Mouse (Mus musculus) heart, embryonic 15.5 days (tissue): ENCODE results near the gene Myo15b. TPM values are rescaled to one million over a fixed set of nuclear protein-coding genes. Genes with fewer than 3 reads are reported as not detected.

Source experiments
- ATAC-seq: fragments of 200-750 bp; cut with Nextera tagmentation; replicated peaks from 2 replicates; pipeline ENCODE4 v1.8.0; 2017; ENCODE audit warnings: low read depth, moderate TSS enrichment; ENCODE audit not compliant: insufficient number of reproducible peaks, insufficient read depth, low FRiP score
- H3K27ac ChIP-seq: fragments of 300-500 bp; sonication (generic); 2 replicates; pipeline ENCODE4 v1.5.1; 2015; ENCODE audit warnings: mild to moderate bottlenecking, inconsistent platforms
- H3K27me3 ChIP-seq: fragments of 300-500 bp; sonication (generic); 2 replicates; pipeline ENCODE4 v1.6.1; 2015; ENCODE audit warnings: inconsistent platforms
- H3K36me3 ChIP-seq: fragments of 300-500 bp; sonication (generic); 2 replicates; pipeline ENCODE4 v1.6.1; 2015; ENCODE audit warnings: mild to moderate bottlenecking, inconsistent platforms
- H3K4me1 ChIP-seq: fragments of 300-500 bp; sonication (generic); replicated peaks from 2 replicates; pipeline ENCODE4 v1.6.1; 2015; ENCODE audit warnings: inconsistent platforms
- H3K4me2 ChIP-seq: fragments of 300-500 bp; sonication (generic); 2 replicates; pipeline ENCODE4 v1.6.1; 2015; ENCODE audit warnings: inconsistent platforms, mild to moderate bottlenecking, moderate library complexity
- H3K4me3 ChIP-seq: fragments of 300-500 bp; sonication (generic); 2 replicates; pipeline ENCODE4 v1.5.1; 2015; ENCODE audit warnings: mild to moderate bottlenecking, inconsistent platforms
- H3K9ac ChIP-seq: fragments of 300-500 bp; sonication (generic); 2 replicates; pipeline ENCODE4 v1.6.1; 2015; ENCODE audit warnings: mild to moderate bottlenecking, inconsistent platforms
- H3K9me3 ChIP-seq: fragments of 300-500 bp; sonication (generic); replicated peaks from 2 replicates; pipeline ENCODE4 v1.6.1; 2016; ENCODE audit warnings: inconsistent platforms
- WGBS: fragments of 180-500 bp; shearing (Covaris S2); methylation state at CpG from one replicate; pipeline ENCODE4 v1.1.7; 2015; ENCODE audit warnings: mixed read lengths; 5-methylcytosine and 5-hydroxymethylcytosine counted together
- polyA plus RNA-seq: library from polyadenylated mRNA; unstranded; fragments of >200 nt; fragmentation: Nextera tagmentation; extraction: Ambion mirVana; gene quantifications from 2 replicates; pipeline ENCODE4 v1.2.1, GENCODE M21; 2015

The Myo15b gene
- polyA plus RNA-seq, 1 experiment from 2014 or later, result 0.16 TPM

DNA sequence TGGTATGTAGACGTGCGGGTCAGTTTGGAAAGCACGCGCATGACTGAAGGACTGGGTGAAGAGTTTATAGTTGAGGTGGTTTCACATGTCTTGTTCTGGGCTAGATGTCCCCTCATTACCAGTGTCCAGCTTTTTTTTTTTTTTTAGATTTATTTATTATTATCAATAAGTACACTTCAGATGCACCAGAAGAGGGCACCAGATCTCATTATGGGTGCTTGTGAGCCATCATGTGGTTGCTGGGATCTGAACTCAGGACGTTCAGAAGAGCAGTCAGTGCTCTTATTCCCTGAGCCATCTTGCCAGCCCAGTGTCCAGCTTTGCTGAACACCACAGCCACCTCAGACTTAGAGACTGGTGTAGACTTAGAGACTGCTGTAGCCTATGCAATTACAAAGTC is 40.9 kb upstream of the Myo15b start:
- no peak overlapping the region for H3K4me2 ChIP-seq
- H3K27me3 ChIP-seq, result no peaks in the 10 kb centered on the region
- H3K36me3 ChIP-seq, result peaks cover 43% of the 10 kb centered on the region
- no peak overlapping the region for H3K9ac ChIP-seq
- no peak overlapping the region for H3K27ac ChIP-seq
- H3K9me3 ChIP-seq, result no peaks in the 10 kb centered on the region
- WGBS, result 89% methylated on average over 5 of the region's 5 CpGs
- H3K4me3 ChIP-seq, result no peak overlapping the region
- H3K4me1 ChIP-seq, result peaks cover 23% of the 10 kb centered on the region
- ATAC-seq, result no peak

- H3K36me3 ChIP-seq, result peaks cover 47% of the 10 kb centered on the region
- WGBS, result 84% methylated on average over 16 of the region's 16 CpGs
These were observed 38.1 kb upstream of the Myo15b start for GRCm38 (mm10) chr11:115819915-115820623.

DNA sequence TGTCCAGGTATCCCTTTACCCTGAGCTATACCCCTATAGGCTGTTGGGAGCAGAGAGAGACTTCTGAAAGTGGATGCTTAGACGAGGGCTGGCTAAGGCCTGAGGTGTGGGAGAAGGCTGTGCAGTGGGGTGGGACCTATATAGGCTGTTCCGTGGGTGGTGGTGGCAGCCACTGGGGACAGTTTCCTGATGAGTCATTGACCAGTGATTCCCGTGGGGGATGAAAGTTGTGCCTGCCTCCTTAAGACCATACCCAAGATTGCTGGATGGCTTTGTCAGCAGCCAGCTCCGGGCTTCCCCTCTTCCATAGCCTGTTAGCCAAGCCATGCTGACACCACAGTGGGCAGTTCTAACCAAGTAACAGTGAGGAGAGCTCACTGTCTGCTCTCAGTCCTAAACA is 37.2 kb upstream of the Myo15b start:
- peaks cover 47% of the 10 kb centered on the region for H3K36me3 ChIP-seq
- WGBS, result 66% methylated on average over 4 of the region's 4 CpGs

More at GRCm38 (mm10) chr11:115819915-115820623, 38.1 kb upstream of the Myo15b start:
- Histone ChIP-seq H3K27me3 (no peaks in the 10 kb centered on the region), H3K27ac (no peak overlapping the region), H3K9me3 (no peaks in the 10 kb centered on the region), H3K9ac (no peak overlapping the region), H3K4me3 (no peak overlapping the region), H3K4me2 (no peak overlapping the region), H3K4me1 (peaks cover 23% of the 10 kb centered on the region)
- ATAC-seq, result no peak

GRCm38 (mm10) chr11:115823774-115824740 is 34.1 kb upstream of the Myo15b start, which contains the start of gene Llgl2:
Llgl2 (plus strand) TSS chr11:115824049.
- peak within 1 kb of the TSS; percentile 79 for H3K9ac ChIP-seq
- no peaks in the 10 kb centered on the region for H3K9me3 ChIP-seq
- WGBS, result under 1% methylated on average over 87 of the region's 87 CpGs
- peak within 1 kb of the TSS; percentile 96 for H3K4me2 ChIP-seq
- H3K36me3 ChIP-seq, result peaks cover 31% of the 10 kb centered on the region
- H3K27ac ChIP-seq, result peak within 1 kb of the TSS; percentile 58; the same call in 1 of the 2 replicates
- peak; percentile 93 for ATAC-seq
- no peaks in the 10 kb centered on the region for H3K27me3 ChIP-seq
- peak within 1 kb of the TSS; percentile 94 for H3K4me3 ChIP-seq
- peaks cover 29% of the 10 kb centered on the region for H3K4me1 ChIP-seq

More for the DNA sequence above, 37.2 kb upstream of the Myo15b start:
- Histone ChIP-seq H3K9ac (no peak overlapping the region), H3K27me3 (no peaks in the 10 kb centered on the region), H3K4me3 (no peak overlapping the region), H3K27ac (no peak overlapping the region), H3K4me1 (peaks cover 18% of the 10 kb centered on the region), H3K9me3 (no peaks in the 10 kb centered on the region), H3K4me2 (no peak overlapping the region)
- no peak for ATAC-seq

GRCm38 (mm10) chr11:115824813-115825212 is 33.4 kb upstream of the Myo15b start:
- Histone ChIP-seq H3K27ac (no peak overlapping the region; the same call in 1 of the 2 replicates), H3K9me3 (no peaks in the 10 kb centered on the region), H3K4me2 (peak overlapping the region; percentile 96), H3K9ac (peak overlapping the region; percentile 79; the same call in 1 of the 2 replicates), H3K27me3 (no peaks in the 10 kb centered on the region), H3K36me3 (peaks cover 28% of the 10 kb centered on the region), H3K4me3 (peak overlapping the region; percentile 94), H3K4me1 (peaks cover 37% of the 10 kb centered on the region)
- no peak for ATAC-seq
- 20% methylated on average over 11 of the region's 11 CpGs for WGBS

DNA sequence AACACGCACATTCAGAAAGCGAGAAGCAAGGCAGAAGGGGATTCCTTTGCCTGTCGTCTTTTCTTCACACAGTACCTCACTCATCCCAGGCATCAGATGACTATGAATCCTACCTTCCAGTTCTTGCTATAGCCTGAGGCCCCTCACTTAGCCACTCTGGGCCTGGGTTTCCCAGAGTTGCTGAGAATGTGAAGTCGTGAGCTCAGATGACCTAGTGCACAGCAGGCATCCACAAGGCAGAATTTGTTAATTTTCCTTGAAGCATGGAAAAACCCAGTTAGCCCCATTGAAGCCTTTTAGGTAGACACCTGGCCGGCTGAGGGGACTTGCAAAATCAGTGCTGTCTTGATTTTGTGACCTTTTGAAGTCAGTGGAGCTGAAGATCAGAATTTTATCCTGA is 31.7 kb upstream of the Myo15b start:
- no peak overlapping the region for H3K4me3 ChIP-seq
- ATAC-seq, result no peak
- no peaks in the 10 kb centered on the region for H3K9me3 ChIP-seq
- H3K4me1 ChIP-seq, result peaks cover 51% of the 10 kb centered on the region
- no peak overlapping the region for H3K9ac ChIP-seq
- H3K27ac ChIP-seq, result no peak overlapping the region
- peaks cover 12% of the 10 kb centered on the region; the same call in 1 of the 2 replicates for H3K36me3 ChIP-seq
- H3K4me2 ChIP-seq, result no peak overlapping the region
- H3K27me3 ChIP-seq, result no peaks in the 10 kb centered on the region
- 67% methylated on average over 5 of the region's 5 CpGs for WGBS

DNA sequence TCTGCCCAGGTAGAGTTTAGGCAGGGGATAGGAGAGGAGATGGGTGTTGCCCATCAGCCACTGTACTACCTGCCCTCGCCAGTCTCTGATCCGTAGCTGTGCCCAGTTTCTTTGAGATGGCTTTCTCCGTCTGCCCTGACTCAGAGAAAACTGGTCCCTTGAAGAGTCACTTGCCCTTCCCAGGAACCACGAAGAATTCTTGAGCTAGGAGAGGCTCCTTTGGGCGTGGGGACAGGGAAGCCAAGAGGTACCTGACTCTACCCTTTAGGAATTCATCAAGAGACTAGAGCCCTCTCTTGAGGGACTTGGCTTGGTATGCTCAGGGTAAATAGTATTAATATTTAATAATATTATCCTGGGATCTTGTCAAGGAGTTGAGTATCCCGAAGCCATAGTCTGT is 30.6 kb upstream of the Myo15b start:
- H3K27ac ChIP-seq, result no peak overlapping the region
- no peak overlapping the region for H3K4me2 ChIP-seq
- H3K9ac ChIP-seq, result no peak overlapping the region
- peaks cover under 1% of the 10 kb centered on the region; the same call in 1 of the 2 replicates for H3K36me3 ChIP-seq
- no peaks in the 10 kb centered on the region for H3K9me3 ChIP-seq
- no peak overlapping the region for H3K4me3 ChIP-seq
- ATAC-seq, result no peak
- no peaks in the 10 kb centered on the region for H3K27me3 ChIP-seq
- WGBS, result 79% methylated on average over 6 of the region's 6 CpGs
- H3K4me1 ChIP-seq, result peaks cover 62% of the 10 kb centered on the region

GRCm38 (mm10) chr11:115829036-115829435 is 29.2 kb upstream of the Myo15b start:
- no peak overlapping the region for H3K4me3 ChIP-seq
- no peaks in the 10 kb centered on the region for H3K27me3 ChIP-seq
- no peak overlapping the region for H3K9ac ChIP-seq

DNA sequence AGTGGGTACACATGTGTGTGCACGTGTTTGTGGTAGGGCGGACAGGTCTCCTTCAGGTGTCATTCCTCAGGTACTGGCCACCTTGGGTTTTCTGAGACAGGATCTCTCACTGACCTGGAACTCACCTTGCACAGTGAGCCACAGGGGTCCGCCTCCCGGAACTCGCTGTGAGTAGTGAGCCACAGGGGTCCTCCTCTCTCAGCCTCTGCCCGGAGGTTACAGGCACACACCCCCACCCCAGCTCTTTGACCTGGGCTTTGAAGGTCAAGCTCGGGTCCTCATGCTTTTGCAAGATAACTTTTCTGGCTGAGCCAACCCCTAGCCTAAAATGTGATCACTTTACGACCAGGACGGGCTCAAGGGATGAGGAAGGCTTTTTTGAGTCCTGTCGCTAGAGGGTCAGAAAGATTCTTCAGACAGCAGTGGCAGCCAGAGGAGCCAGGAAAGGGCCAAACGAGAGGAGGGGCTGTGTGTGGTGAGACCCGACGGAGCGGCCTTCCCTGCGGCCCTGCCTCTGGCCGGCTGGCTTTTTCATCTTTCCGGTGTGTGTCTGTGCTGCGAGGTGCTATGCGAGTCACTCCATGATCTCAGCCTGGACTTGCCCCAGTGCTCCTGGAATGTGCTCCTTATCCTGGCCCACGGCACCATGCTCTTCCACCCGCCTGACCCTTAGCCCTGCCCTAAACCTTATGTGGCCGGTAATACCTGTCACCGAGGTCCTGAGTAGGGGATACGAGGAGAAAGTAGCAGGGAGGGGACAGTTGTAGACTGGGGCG is 27.5 kb upstream of the Myo15b start:
- H3K9me3 ChIP-seq, result no peaks in the 10 kb centered on the region
- peaks cover 65% of the 10 kb centered on the region for H3K4me1 ChIP-seq
- 32% methylated on average over 25 of the region's 25 CpGs for WGBS
- peak overlapping the region; percentile 7 for H3K9ac ChIP-seq
- peak overlapping the region; percentile 73; the same call in 1 of the 2 replicates for H3K27ac ChIP-seq
- no peak overlapping the region for H3K4me3 ChIP-seq
- H3K27me3 ChIP-seq, result no peaks in the 10 kb centered on the region
- ATAC-seq, result no peak
- H3K4me2 ChIP-seq, result peak overlapping the region; percentile 3; the same call in 1 of the 2 replicates
- H3K36me3 ChIP-seq, result no peaks in the 10 kb centered on the region

More at GRCm38 (mm10) chr11:115829036-115829435, 29.2 kb upstream of the Myo15b start:
- no peak for ATAC-seq
- peaks cover 71% of the 10 kb centered on the region for H3K4me1 ChIP-seq
- no peaks in the 10 kb centered on the region for H3K36me3 ChIP-seq
- WGBS, result 52% methylated on average over 4 of the region's 4 CpGs
- H3K4me2 ChIP-seq, result no peak overlapping the region
- no peaks in the 10 kb centered on the region for H3K9me3 ChIP-seq
- 0 out of 2 replicates have a peak overlapping the region, but pooled peaks have one; percentile 14 for H3K27ac ChIP-seq

- Histone ChIP-seq H3K4me2 (no peak overlapping the region), H3K4me1 (peaks cover 65% of the 10 kb centered on the region), H3K4me3 (no peak overlapping the region), H3K9ac (peak overlapping the region; percentile 19; the same call in 1 of the 2 replicates), H3K36me3 (no peaks in the 10 kb centered on the region), H3K27ac (peak overlapping the region; percentile 73; the same call in 1 of the 2 replicates), H3K27me3 (no peaks in the 10 kb centered on the region), H3K9me3 (no peaks in the 10 kb centered on the region)
- WGBS, result 32% methylated on average over 3 of the region's 3 CpGs
- no peak for ATAC-seq
These were observed 26.7 kb upstream of the Myo15b start for GRCm38 (mm10) chr11:115831518-115831917.
